Mouse (Mus musculus): Measurements from ENCODE around the gene Camta2.

Gene Camta2

DNA sequence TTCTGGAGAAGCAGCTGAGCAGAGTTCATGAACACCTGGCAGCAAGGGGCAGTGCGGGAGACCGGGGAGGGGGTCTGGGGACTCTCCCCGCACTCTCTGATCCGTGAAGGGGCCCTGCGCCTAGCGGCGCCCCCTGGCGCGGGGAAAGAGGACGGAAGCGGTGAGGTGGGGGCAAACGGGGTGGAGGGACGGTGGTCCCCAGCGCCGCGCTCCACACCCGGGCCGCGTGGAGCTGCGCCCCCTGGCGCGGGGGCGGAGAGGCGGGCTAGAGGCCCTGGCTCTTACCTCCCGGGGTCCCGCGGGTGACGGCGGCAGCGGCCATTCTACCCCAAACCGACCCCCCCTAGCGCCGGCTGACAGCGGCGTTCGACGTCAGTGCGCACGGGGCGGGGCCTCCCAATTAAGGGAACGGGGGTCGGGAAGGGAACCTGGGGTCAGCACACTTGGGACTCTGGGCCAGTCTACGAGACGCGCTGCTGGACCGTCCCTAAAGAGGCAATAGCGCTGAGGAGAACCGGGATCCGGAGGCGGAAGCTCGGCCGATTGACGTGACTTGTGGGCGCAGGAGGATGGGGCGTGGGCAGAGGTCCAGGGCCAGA, at the start of gene Camta2:
Camta2 (minus strand) TSS at position 505 of the 599 bp plus-strand sequence.
- DNase-seq: peak; percentile 79 to 91

DNA sequence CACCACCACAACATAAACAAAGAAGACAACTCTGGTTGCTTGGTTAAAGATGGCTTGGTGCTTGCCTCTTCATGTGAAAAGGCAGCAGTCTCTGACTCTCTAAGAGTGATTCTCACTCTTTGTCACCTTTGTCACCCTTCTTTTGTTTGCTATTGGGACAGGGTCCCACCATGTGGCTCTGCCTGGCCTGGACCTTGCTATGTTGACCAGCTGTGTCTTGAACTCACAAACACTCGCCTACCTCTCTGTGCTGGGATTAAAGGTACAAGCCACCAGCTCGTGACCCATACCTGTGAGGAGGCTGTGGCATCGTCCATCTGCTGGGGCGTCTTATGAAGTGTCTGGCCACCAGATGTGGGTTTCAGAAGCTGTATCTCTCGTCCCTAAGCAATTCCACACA, 45.4 kb upstream of the Camta2 start:
- DNase-seq: no peak

- no peak for DNase-seq
These were observed 43.3 kb upstream of the Camta2 start for GRCm38 (mm10) chr11:70731178-70731577.

DNA sequence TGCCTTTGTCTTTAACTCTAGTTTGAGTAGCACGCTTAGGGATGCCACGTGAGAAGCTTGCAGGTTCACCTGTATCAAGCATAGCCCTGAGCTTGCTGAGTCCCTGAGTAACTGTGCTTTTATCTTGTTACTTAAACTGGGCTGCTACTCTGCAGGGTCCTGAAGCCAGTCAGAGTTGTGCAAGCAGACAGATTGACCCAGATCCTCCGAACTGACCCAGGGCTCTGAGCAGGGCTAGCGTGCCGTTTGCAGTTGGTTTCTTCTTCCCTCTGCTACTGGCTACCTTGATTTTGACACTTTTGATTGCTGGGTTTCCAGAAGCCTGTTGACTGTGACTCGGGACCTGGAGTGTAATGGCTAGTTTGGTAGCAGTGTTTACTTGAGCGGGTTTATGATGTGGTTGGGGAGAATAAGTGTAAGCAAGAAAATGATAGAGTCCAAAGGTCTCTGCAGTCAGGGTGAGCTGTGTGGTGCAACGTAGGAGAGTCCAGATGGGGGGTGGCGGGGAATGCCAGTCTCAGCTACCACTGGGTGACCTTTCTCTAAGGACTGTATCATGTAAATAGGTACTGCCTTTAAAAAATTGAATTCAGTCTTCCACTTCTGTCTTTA, 42.6 kb upstream of the Camta2 start:
- DNase-seq: no peak

DNA sequence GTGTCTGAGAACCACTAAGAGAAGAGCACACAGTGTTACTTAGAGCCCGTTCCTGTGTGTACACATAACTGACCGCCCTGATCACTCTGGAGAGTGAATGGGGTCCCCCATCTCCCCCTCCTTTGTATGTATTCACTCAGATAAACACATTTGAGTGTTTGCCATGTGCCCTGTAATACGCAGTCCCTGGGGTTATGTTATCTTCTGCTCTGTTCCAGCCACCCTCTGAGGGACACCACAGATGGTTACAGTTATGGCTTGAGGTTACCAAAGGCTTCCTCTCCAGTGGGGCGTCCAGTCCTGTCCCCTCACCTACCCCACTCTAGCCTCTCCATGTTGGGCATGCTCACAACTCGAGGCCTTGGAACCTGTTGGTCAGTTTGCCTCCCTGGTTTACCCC, 39.5 kb upstream of the Camta2 start:
- DNase-seq: no peak

DNA sequence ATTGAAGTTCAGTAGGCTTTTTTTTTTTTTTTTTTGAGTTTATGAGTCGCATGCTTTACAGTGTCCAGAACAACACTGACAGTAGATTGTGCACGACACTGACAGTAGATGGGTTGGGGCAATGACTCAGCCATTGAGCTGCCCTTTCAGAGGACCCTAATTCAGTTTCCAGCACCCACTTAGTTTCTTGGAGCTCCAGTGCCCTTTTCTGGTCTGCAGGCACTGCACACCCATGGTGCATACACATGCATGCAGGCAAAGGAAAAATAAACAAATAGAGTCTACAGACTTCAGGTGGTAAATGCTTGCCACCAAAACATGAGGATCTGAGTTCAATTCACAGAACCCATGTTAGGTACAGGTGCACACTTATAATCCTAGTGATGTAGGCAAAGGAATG, 38.7 kb upstream of the Camta2 start:
- DNase-seq: no peak

GRCm38 (mm10) chr11:70724706-70725105, 36.8 kb upstream of the Camta2 start:
- DNase-seq: no peak

- DNase-seq: no peak
These were observed 33.2 kb upstream of the Camta2 start for GRCm38 (mm10) chr11:70721072-70721471.

GRCm38 (mm10) chr11:70720567-70720966, 32.7 kb upstream of the Camta2 start:
- DNase-seq: no peak

- no peak for DNase-seq
These were observed 30.6 kb upstream of the Camta2 start for GRCm38 (mm10) chr11:70718481-70718880.

- no peak for DNase-seq
These were observed 27.9 kb upstream of the Camta2 start for GRCm38 (mm10) chr11:70715832-70716231.

- DNase-seq: no peak
These were observed 25.3 kb upstream of the Camta2 start for GRCm38 (mm10) chr11:70713222-70713621.

- DNase-seq: no peak
These were observed 23.1 kb upstream of the Camta2 start for GRCm38 (mm10) chr11:70711026-70711425.

GRCm38 (mm10) chr11:70706127-70706526, 18.2 kb upstream of the Camta2 start:
- DNase-seq: no peak

- DNase-seq: no peak
These were observed 14.9 kb upstream of the Camta2 start for GRCm38 (mm10) chr11:70702781-70703180.

GRCm38 (mm10) chr11:70701984-70702733, 14.3 kb upstream of the Camta2 start:
- DNase-seq: no peak

- DNase-seq: no peak
These were observed 13.5 kb upstream of the Camta2 start for GRCm38 (mm10) chr11:70701221-70701955.

GRCm38 (mm10) chr11:70700613-70701012, 12.7 kb upstream of the Camta2 start:
- DNase-seq: peak; percentile 51 to 66

GRCm38 (mm10) chr11:70699722-70700556, 12.0 kb upstream of the Camta2 start, which contains the start of the genes Inca1 and Kif1c:
Gene Inca1 (minus strand): TSS chr11:70700155.
Gene Kif1c (plus strand): TSS chr11:70700548.
- DNase-seq: peak; percentile 93 to 98

- no peak for DNase-seq
These were observed 11.1 kb upstream of the Camta2 start for GRCm38 (mm10) chr11:70699051-70699450.

GRCm38 (mm10) chr11:70697376-70697775, 9.5 kb upstream of the Camta2 start:
- no peak for DNase-seq

DNA sequence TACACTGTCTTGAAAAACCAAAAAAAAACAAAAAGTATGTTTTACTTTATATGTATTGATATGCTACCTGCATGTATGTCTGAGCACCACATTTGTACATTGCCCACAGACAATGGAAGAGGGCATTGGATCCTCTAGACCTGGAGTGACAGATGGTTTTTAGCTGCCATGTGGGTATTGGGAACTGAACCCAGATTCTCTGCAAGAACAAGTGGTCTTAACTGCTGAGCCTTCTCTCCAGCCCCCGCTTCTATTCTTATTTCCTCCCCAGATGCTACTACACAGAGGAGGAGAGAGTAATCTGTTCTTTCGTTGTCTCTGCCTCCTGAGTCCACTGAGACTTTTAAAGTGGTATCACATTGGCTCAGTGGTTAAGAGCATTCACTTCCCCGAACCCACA, 5.6 kb upstream of the Camta2 start:
- DNase-seq: no peak

Data from spleen, adult 18-20 months (tissue).